Mouse (Mus musculus) heart, postnatal 0 days (tissue): Measurements from ENCODE around the gene Pou6f2.

Experiments used
- CTCF ChIP-seq: IDR thresholded peaks from 2 replicates; pipeline ENCODE4 v1.5.1; 2016; ENCODE audit warnings: antibody characterized with exemption, control low read depth, low read depth
- EP300 ChIP-seq: IDR thresholded peaks from 2 replicates; pipeline ENCODE4 v1.6.1; 2016; ENCODE audit warnings: antibody characterized with exemption, low read depth

DNA sequence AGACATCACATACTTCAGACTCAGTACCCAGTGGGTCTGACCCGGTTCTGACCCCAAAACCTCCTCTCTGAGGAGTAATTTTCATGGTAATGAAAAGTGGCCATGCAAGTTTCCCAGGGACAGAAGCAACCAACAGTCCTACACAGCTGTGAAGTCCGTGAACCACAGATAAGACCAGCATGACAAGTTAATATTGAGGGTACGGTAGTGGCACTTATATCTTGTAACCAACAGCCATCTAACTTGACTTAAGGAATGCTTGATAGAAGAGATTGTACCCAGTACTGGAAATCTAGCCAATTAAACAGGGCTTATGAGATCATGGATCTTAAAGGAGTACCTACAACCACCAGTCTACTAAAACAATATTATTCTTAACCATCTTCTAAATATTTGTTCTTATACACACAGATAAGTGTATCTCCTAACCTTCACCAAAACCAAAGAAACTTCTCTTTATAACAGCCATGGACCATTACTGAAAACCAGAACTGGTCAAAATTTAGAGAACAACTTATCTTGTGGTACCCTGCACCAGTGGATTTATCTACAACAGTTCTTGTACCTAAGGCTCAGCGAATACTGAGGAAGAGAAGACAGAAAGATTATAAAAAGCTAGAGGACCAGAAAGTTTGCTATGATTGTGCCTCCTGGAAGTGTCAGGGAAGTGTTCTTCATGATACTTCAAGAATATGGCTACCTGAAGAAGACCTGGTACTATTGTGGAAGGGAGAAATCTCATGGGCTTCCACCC lies 52.7 kb downstream of the Pou6f2 start:
- no peak for TF ChIP-seq CTCF
- no peak for TF ChIP-seq EP300
